Comparison of ENCODE assay signal across 9 mouse cellular contexts in the genomic region with DNA sequence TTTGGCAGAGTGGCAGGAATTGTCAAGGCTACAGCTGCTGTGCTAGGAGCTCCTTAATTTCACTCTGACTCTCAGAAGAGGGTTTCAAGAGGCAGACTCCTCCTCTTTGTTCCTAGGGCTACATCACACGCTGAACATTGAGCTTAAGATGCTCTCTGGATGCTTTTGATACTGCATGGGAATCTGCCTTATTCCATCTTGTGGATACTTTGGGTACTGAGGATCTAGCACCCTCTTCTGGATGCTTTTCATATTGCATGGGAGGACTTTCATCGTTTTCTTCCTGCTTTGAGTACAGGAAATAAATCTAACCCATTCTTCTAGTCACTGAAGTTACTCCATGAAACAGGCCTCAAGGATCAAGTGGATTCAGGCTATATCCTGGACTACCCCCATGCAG.
DNase-seq lines count a peak whose midpoint lies in the region; ATAC-seq and TF ChIP-seq lines count a peak whose summit lies in the region.
"Had no signal": no experiment of that assay in that cellular context is flagged by ENCODE, and none has a peak within 500 bp of the region (broad histone marks: within the 10 kb centered on the region; RNA-seq: fewer than 3 reads in every experiment).

No protein-coding gene starts in this region.

- no peaks in the 10 kb centered on the region for H3K27me3 ChIP-seq in E14TG2a.4 (ENCODE audit: insufficient read depth, low read length)
- no peaks in the 10 kb centered on the region for H3K27me3 ChIP-seq in hindbrain, postnatal 0 days (ENCODE audit: insufficient read depth, low read length)
- H3K27me3 ChIP-seq: embryonic facial prominence, embryonic 12.5 days had no signal

- TF ChIP-seq CTCF in E14TG2a.4 (conservative IDR thresholded peaks at IDR 0.05; ENCODE audit: low read length): peak; percentile 82
- TF ChIP-seq CTCF in hindbrain, postnatal 0 days (IDR thresholded peaks at IDR 0.05; ENCODE audit: low read depth): peak; percentile 98

- 2% methylated on average over 2 of the region's 2 CpGs for WGBS in hindbrain, postnatal 0 days

- peak; percentile 23 for DNase-seq in adrenal gland, postnatal 10 days
- DNase-seq in adrenal gland, adult 18-20 months (ENCODE audit: low spot score in 2 of 2): no peak
- DNase-seq in embryo, embryonic 10.5 days (ENCODE audit: low spot score): peak; percentile 89
- peak; percentile 84 for DNase-seq in hindbrain, postnatal 0 days (ENCODE audit: low spot score)
- DNase-seq in telencephalon, adult 2 months (ENCODE audit: low read depth, low spot score): peak; percentile 46
- no peak for DNase-seq in thymus, postnatal 36 days

- no peaks in the 10 kb centered on the region for H3K4me1 ChIP-seq in E14TG2a.4 (replicated peaks; ENCODE audit: low read depth, low read length)
- no peaks in the 10 kb centered on the region for H3K4me1 ChIP-seq in hindbrain, postnatal 0 days (ENCODE audit: insufficient read depth, low read length)
- H3K4me1 ChIP-seq: embryonic facial prominence, embryonic 12.5 days had no signal

- no peaks in the 10 kb centered on the region for H3K36me3 ChIP-seq in E14TG2a.4 (ENCODE audit: insufficient read depth, low read length)
- no peaks in the 10 kb centered on the region for H3K36me3 ChIP-seq in hindbrain, postnatal 0 days (ENCODE audit: insufficient read depth, low read length)
- H3K36me3 ChIP-seq: embryonic facial prominence, embryonic 12.5 days had no signal

- no peak overlapping the region for H3K27ac ChIP-seq in hindbrain, postnatal 0 days
- H3K27ac ChIP-seq: embryonic facial prominence, embryonic 12.5 days had no signal

- no peak overlapping the region for H3K4me3 ChIP-seq in E14TG2a.4 (replicated peaks; ENCODE audit: low read length)
- no peak overlapping the region for H3K4me3 ChIP-seq in hindbrain, postnatal 0 days (ENCODE audit: low read length)
- H3K4me3 ChIP-seq: embryonic facial prominence, embryonic 12.5 days had no signal

- no peak overlapping the region for H3K4me2 ChIP-seq in hindbrain, postnatal 0 days (ENCODE audit: low read depth, low read length)
- H3K4me2 ChIP-seq: embryonic facial prominence, embryonic 12.5 days had no signal

- H3K9me3 ChIP-seq in E14TG2a.4 (ENCODE audit: low read length): peaks cover 4% of the 10 kb centered on the region; the same call in 1 of the 2 replicates
- no peaks in the 10 kb centered on the region for H3K9me3 ChIP-seq in hindbrain, postnatal 0 days (ENCODE audit: low read length)
- H3K9me3 ChIP-seq: embryonic facial prominence, embryonic 12.5 days had no signal

- no peak overlapping the region for H3K9ac ChIP-seq in hindbrain, postnatal 0 days (replicated peaks; ENCODE audit: low read length)
- H3K9ac ChIP-seq: embryonic facial prominence, embryonic 12.5 days had no signal

- peak; percentile 81 for ATAC-seq in hindbrain, postnatal 0 days
- ATAC-seq in megakaryocyte progenitor cell, adult 5-6 weeks (replicated peaks; ENCODE audit: poor library complexity): peak; percentile 68

Comparison
In these comparisons a context has a peak if more than half of its experiments do, and no peak if none do; other contexts are left out.
1. DNase-seq: peak in adrenal gland, postnatal 10 days (single experiment), embryo, embryonic 10.5 days (single experiment), hindbrain, postnatal 0 days (single experiment) and telencephalon, adult 2 months (single experiment); none in adrenal gland, adult 18-20 months (0 of 2) and thymus, postnatal 36 days (0 of 2).